Mouse (Mus musculus) forebrain, embryonic 13.5 days (tissue): ENCODE data around the gene Col6a6. TPM values are rescaled to one million over a fixed set of nuclear protein-coding genes. Genes with fewer than 3 reads are reported as not detected.
"Not testable (repeated sequence)": the region's sequence is repeated elsewhere in the genome, so short reads cannot be mapped to it uniquely, and the experiment has no call there.

Experiments
- ATAC-seq: fragments of 200-750 bp; cut with Nextera tagmentation; 2 replicates; pipeline ENCODE4 v1.8.0; 2017
- H3K27ac ChIP-seq: fragments of 300-500 bp; sonication (generic); 2 replicates; pipeline ENCODE4 v1.5.1; 2015; ENCODE audit warnings: inconsistent platforms, mild to moderate bottlenecking, moderate library complexity
- H3K27me3 ChIP-seq: fragments of 300-500 bp; sonication (generic); 2 replicates; pipeline ENCODE4 v1.6.1; 2015; ENCODE audit warnings: mild to moderate bottlenecking, inconsistent platforms
- H3K36me3 ChIP-seq: fragments of 300-500 bp; sonication (generic); 2 replicates; pipeline ENCODE4 v1.6.1; 2015; ENCODE audit warnings: mild to moderate bottlenecking, inconsistent platforms; ENCODE audit not compliant: poor library complexity, severe bottlenecking
- H3K4me1 ChIP-seq: fragments of 300-500 bp; sonication (generic); 2 replicates; pipeline ENCODE4 v1.6.1; 2015; ENCODE audit warnings: inconsistent platforms
- H3K4me2 ChIP-seq: fragments of 300-500 bp; sonication (generic); 2 replicates; pipeline ENCODE4 v1.6.1; 2015; ENCODE audit warnings: inconsistent platforms, mild to moderate bottlenecking, moderate library complexity
- H3K4me3 ChIP-seq: fragments of 300-500 bp; sonication (generic); 2 replicates; pipeline ENCODE4 v1.5.1; 2015; ENCODE audit warnings: mild to moderate bottlenecking, inconsistent platforms
- H3K9ac ChIP-seq: fragments of 300-500 bp; sonication (generic); 2 replicates; pipeline ENCODE4 v1.6.1; 2015; ENCODE audit warnings: mild to moderate bottlenecking, inconsistent platforms
- H3K9me3 ChIP-seq: fragments of 300-500 bp; sonication (generic); replicated peaks from 2 replicates; pipeline ENCODE4 v1.6.1; 2016; ENCODE audit warnings: inconsistent platforms
- WGBS: fragments of 180-500 bp; shearing (Covaris S2); methylation state at CpG from one replicate; pipeline ENCODE4 v1.1.7; 2015; 5-methylcytosine and 5-hydroxymethylcytosine counted together
- polyA plus RNA-seq: library from polyadenylated mRNA; unstranded; fragments of >200 nt; fragmentation: Nextera tagmentation; extraction: Ambion mirVana; gene quantifications from 2 replicates; pipeline ENCODE4 v1.2.1, GENCODE M21; 2015

Col6a6 gene
- polyA plus RNA-seq, 1 experiment from 2014 or later: 0.03 TPM

GRCm38 (mm10) chr9:105641377-105641776 lies 186.6 kb downstream of the Col6a6 start:
- not testable (repeated sequence) for H3K4me3 ChIP-seq, H3K27ac ChIP-seq, ATAC-seq, H3K9ac ChIP-seq, H3K27me3 ChIP-seq, H3K9me3 ChIP-seq, H3K4me2 ChIP-seq
- peaks cover 10% of the 10 kb centered on the region for H3K4me1 ChIP-seq
- H3K36me3 ChIP-seq: peaks cover 20% of the 10 kb centered on the region
- 71% methylated on average over 6 of the region's 6 CpGs for WGBS

Other genes starting within 250 kb of the Col6a6 start
- gene Pik3r4, start 185.2 kb downstream of the Col6a6 start, polyA plus RNA-seq: 18.0 and 19.1 TPM in 2 replicates
- gene Col6a5, start 132.5 kb upstream of the Col6a6 start, polyA plus RNA-seq: 0.06 and 0.08 TPM in 2 replicates